Mouse (Mus musculus): ENCODE results near the gene Mad1l1.

DNA sequence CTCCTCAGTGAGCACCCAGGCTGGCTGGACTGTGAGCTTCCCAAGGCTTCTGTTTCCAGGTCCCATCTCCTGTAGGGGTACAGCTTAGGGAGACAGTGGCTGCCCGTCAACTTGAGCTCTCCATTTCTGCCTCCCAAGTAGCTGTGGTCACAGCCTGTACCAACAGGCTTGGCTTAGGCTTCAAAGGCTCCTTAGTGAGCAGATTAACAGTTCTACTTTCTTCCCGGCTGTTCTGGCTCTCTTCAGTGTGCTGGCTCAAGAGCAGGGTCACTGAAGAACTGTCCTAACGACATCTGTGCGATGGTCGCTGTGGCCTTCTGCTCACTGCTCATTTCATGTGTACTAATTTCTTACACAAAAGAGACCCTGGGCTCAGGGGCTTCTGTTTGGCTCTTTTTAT, 237.4 kb downstream of the Mad1l1 start:
- TF ChIP-seq USF1 (IDR thresholded peaks at IDR 0.05; ENCODE audit: low read depth, low read length) (no peak), MXI1 (IDR thresholded peaks at IDR 0.05; ENCODE audit: low read depth, low read length) (no peak), EP300 (IDR thresholded peaks at IDR 0.05; ENCODE audit: low read depth in 1 of 2, low read length in 2 of 2) (no peak), POLR2A (IDR thresholded peaks at IDR 0.05; ENCODE audit: control insufficient read depth in 1 of 2, insufficient read depth in 1 of 2, low read depth in 1 of 2, low read length in 2 of 2, poor library complexity in 1 of 2) (no peak), TCF12 (IDR thresholded peaks at IDR 0.05; ENCODE audit: low read depth, low read length) (no peak), BHLHE40 (IDR thresholded peaks at IDR 0.05; ENCODE audit: borderline replicate concordance, low read depth, low read length) (no peak), JUND (IDR thresholded peaks at IDR 0.05; ENCODE audit: low read depth, low read length) (no peak), CTCF (IDR thresholded peaks at IDR 0.05 in 2 of 3, conservative IDR thresholded peaks at IDR 0.05 in 1 of 3; ENCODE audit: control insufficient read depth in 1 of 3, insufficient read depth in 1 of 3, low read depth in 2 of 3, low read length in 3 of 3, poor library complexity in 1 of 3, severe bottlenecking in 1 of 3) (no peak), CHD1 (IDR thresholded peaks at IDR 0.05; ENCODE audit: low read depth, low read length) (no peak), USF2 (IDR thresholded peaks at IDR 0.05; ENCODE audit: borderline replicate concordance in 1 of 2, insufficient read depth in 1 of 2, low read depth in 1 of 2, low read length in 2 of 2) (no peak), TAL1 (IDR thresholded peaks at IDR 0.05; ENCODE audit: low read length) (no peak), ELF1 (IDR thresholded peaks at IDR 0.05; ENCODE audit: low read depth, low read length) (no peak), MAFK (IDR thresholded peaks at IDR 0.05; ENCODE audit: borderline replicate concordance, low read depth, low read length) (no peak)

Measured in MEL (cell line).